Mouse (Mus musculus) c-Kit-positive CD71-positive TER-119-negative erythroid progenitor cells, embryonic 14.5 days (primary cell): ENCODE measurements around the gene Gm49361.

Source experiments
- DNase-seq: peaks from one replicate; pipeline ENCODE4 v3.0.0-alpha.2; 2013; ENCODE audit warnings: low read depth

The Gm49361 gene

DNA sequence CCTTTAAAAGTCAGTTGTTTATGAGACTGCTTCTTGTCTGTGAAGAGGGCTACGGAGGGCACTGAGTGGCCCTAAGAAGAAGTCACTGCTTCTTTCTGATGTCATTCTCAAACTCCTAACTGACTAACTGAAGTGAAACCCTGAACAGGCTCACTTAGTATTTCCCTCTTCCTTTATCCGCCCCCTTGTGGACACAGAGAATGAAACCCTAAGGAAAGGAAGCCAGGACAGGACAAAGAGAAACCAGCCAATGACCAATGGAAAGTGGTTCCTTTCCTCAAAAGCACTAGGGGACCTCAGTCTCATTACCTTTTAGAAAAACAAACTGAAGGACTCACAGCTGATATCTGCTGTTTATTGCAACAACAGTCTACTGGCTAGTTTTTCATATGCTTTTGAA lies 126.4 kb downstream of the Gm49361 start:
- peak; percentile 36 for DNase-seq

DNA sequence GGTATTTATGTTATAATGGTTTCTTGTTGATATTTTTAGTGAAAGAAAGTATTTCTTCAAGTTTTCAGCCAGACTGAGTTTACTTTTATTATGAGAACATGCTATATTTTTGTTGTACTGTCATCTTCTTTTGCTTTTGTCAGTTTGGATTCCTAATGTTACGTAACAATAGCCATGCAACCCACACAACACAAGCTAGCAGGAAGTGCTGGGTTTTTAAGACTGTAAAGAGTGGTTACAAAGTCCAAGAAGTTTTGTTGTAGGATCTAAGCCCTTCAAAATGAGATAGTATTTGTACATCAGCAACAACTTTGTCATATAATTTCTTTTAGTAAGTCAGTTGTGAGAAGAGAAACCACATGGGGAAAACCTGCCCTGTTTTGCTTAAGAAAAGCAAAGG lies 128.2 kb downstream of the Gm49361 start:
- DNase-seq = no peak

DNA sequence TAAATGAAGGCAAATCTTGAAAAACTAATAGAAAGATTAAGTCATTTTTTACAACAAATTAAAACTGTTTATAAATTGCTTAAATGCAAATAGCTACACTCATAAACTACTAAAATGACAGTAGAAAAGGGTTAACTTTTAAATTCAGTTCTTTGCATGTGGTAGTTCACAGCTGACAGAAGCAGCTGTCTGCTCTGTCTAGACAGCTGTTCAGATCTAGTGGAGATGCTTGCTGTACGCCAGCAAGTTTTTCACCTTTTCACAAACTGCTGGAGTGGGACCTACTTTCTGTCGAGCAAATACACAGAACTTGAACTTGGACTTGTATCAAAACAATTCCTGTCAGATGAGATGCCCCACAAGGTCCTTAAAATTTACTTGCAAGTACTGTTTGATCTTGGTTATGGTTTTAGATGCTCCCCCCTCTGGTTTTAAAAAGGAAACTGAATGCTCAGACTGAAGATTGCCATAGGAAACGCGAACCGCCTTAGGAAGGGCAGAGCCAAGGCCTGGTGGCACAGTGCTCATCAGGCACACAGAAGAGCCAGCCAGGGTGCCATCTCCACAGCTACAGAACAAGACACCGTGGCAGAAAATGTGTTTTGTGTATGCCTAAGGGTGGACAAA lies 129.5 kb downstream of the Gm49361 start:
- no peak for DNase-seq

DNA sequence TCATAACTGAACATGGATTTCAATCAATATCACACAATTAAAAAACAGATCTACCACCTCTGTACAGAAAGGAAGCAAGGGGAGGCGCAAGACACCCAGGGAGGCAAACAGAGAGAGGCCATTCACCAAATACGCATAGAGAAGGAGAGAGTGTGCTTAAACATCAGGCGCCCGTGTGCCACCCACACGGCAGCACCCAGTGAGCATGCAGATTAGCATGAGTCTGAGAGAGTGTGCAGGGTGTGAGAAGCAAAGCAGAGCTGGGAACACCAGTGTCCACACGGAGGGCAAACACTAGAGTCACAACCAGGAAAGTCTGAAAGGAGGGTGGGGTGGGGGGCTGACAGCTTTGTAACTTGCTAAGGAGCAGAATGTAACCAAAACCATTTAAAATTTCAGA lies 130.1 kb downstream of the Gm49361 start:
- no peak for DNase-seq

DNA sequence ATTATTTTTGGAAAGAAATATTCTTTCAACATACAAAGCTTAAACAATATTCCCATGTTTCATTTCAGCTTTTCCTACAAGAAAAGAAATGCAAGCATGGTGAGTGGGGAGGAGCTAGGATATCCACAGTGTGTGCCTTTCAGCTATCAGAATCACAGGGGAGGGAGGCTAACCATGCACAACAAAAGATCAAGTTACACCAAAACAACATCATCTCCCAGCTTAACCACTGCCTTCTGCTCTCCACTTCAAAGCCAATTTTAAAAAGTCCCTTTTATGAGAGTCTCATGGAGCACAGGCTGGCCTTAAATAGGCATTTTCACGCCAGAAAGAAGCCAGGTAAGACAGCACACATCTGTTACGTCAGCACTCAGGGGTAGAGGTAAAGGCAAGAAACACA lies 134.9 kb downstream of the Gm49361 start:
- DNase-seq = no peak

DNA sequence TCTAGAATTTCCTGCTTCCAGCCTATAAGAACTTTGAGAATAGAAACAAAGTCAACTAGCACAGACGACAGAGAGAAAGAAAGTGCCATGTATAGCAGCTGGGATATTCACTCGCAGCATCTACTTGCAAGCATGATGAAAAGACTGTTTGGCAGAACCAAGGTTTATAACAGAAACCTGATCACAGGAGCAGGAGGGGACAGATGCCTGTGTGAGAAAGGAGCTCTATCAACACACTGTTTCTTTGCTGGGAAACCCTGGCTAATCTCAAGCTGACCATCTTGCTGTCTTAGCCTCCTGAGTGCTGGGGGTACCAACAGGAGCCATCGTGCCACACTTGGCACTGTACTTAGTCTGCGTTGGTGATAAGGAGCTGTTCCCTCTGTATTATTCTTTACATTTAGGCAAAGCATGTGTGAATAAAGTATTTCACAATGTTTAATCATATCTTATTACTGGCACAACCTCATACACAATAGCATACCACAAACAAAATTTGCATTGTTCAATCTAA lies 136.0 kb downstream of the Gm49361 start:
- no peak for DNase-seq

DNA sequence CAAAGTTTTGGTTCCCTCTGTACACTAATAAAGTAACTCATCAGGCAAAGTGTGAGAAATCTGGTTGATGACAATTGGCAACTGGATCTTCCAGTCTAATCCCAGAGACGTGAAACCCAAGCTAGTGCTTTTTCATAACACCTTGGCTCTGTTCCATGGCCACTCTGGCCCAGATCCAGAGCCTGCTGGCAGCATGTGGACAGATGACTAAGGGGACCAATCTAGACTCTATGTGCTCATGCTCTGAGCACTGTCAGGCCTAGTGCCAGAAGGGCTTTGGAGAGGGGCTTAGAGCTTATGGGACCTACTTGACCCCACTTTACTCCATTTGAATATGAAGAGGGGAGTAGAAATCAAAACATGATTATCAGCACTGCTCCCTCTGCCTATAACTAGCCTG lies 138.4 kb downstream of the Gm49361 start:
- no peak for DNase-seq

DNA sequence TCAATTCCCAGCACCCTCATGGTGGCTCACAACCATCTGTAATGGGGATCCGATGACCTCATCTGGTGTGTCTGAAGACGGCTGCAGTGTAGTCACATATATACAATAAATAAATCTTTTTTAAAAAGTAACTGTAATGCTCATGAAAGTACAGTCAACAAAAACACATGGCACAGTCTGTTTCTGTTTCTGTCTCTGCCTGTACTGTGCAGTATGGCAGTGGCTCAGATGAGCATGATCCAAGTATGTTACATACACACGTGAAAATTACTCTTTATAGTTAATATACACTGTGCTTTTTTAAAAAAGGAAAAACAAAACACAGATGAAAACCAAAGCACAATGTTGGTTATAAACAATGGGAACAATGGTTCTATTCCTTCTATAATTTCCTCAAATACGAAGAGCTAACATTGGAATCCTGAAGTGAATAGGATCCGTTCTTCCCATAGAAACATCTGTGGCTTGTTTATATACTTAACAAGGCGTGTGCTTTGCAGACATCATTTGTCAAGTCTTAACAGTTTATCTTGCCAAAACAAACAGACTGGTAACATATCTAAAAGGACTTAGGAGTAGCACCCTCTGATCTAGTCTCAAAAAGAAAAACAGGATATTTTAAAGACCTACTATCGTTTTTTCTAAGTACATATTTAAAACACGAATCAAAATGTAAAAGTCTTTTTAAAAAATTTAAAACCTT lies 139.1 kb downstream of the Gm49361 start:
- DNase-seq = no peak

DNA sequence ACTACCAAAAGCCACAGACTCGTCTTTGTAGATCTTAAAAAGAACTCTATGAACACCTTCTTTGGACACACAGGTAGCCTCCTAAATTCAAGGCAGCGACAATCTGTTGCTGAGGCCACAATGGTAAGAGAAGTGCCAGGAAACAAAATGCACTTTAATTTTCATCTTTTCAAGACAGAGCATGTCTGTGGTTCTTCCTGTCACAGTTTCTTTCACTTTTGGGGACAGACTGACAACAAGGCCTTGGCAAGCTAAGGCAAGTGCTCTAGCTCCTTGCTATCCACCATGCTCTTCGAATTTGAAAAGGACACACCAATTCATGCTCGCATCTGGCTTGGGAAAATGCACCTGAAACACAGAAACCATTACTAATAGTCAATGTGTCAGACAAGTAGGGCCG lies 152.6 kb downstream of the Gm49361 start:
- no peak for DNase-seq
